Mouse (Mus musculus): Measurements from ENCODE around the gene Zup1. TPM values are rescaled to one million over a fixed set of nuclear protein-coding genes. Genes with fewer than 3 reads are reported as not detected.
"Not testable (repeated sequence)": the region's sequence is repeated elsewhere in the genome, so short reads cannot be mapped to it uniquely, and the experiment has no call there.

The Zup1 gene
- total and polyA plus RNA-seq, 3 experiments, result 12.2 to 21.7 (median 14.3) TPM

GRCm38 (mm10) chr10:33998397-33998796 lies 47.3 kb upstream of the Zup1 start:
- no peak overlapping the region for H3K4me2 ChIP-seq (ENCODE audit: insufficient read depth, low read depth, poor library complexity, severe bottlenecking)
- dilution Hi-C loops (cut with MboI; ENCODE audit: extremely low pct_ligation_motif_present, extremely low pct_unique_long_range_greater_than_20kb, low sequenced_read_pairs) (no loop called here), in situ Hi-C loops (cut with MboI; ENCODE audit: low pct_ligation_motif_present, low pct_unique_long_range_greater_than_20kb, low sequenced_read_pairs) (no loop called here)
- peaks cover 48 to 85% of the 10 kb centered on the region in 2 experiments for H3K36me3 ChIP-seq (replicated peaks in 1 of 2; ENCODE audit: control insufficient read depth in 1 of 2, insufficient read depth in 1 of 2, low read length in 1 of 2)
- no peak for DNase-seq (ENCODE audit: extremely low read depth)
- no peaks in the 10 kb centered on the region for H3K27me3 ChIP-seq (replicated peaks)
- no peak overlapping the region for H3K27ac ChIP-seq (ENCODE audit: insufficient read depth, low read depth)
- H3K9ac ChIP-seq (ENCODE audit: insufficient read depth, low read depth), result no peak overlapping the region
- TF ChIP-seq HCFC1 (IDR thresholded peaks at IDR 0.05; ENCODE audit: low read depth, low read length) (no peak), GABPA (IDR thresholded peaks at IDR 0.05; ENCODE audit: insufficient replicate concordance, low read depth, low read length) (no peak), CHD1 (IDR thresholded peaks at IDR 0.05; ENCODE audit: low read depth, low read length) (no peak), KAT2A (IDR thresholded peaks at IDR 0.05; ENCODE audit: insufficient replicate concordance, low read length) (no peak), TCF12 (IDR thresholded peaks at IDR 0.05; ENCODE audit: low read depth, low read length) (no peak), CHD2 (IDR thresholded peaks at IDR 0.05; ENCODE audit: low read length) (no peak), ETS1 (conservative IDR thresholded peaks at IDR 0.05; ENCODE audit: low read depth, low read length) (no peak), NELFE (IDR thresholded peaks at IDR 0.05; ENCODE audit: low read depth, low read length) (no peak), NRF1 (IDR thresholded peaks at IDR 0.05; ENCODE audit: low read depth, low read length) (no peak), ELF1 (IDR thresholded peaks at IDR 0.05; ENCODE audit: low read depth, low read length) (no peak), MEF2A (IDR thresholded peaks at IDR 0.05; ENCODE audit: borderline replicate concordance, low read depth, low read length) (no peak), SMC3 (IDR thresholded peaks at IDR 0.05; ENCODE audit: low read depth, low read length) (no peak), E2F4 (IDR thresholded peaks at IDR 0.05; ENCODE audit: insufficient replicate concordance, low read depth, low read length) (no peak), EP300 (IDR thresholded peaks at IDR 0.05; ENCODE audit: low read length) (no peak), ZC3H11A (IDR thresholded peaks at IDR 0.05; ENCODE audit: low read depth, low read length) (no peak), PAX5 (IDR thresholded peaks at IDR 0.05; ENCODE audit: low read length) (no peak)
- no peak overlapping the region for H3K4me3 ChIP-seq (replicated peaks in 1 of 3; ENCODE audit: low read depth in 2 of 3, low read length in 2 of 3, poor library complexity in 1 of 3)
- H3K79me2 ChIP-seq (replicated peaks; ENCODE audit: control insufficient read depth, extremely low read depth, insufficient read depth, poor library complexity, severe bottlenecking), result no peaks in the 10 kb centered on the region
- H3K4me1 ChIP-seq (ENCODE audit: control insufficient read depth in 1 of 2, insufficient read depth in 2 of 2), result no peaks in the 10 kb centered on the region
- no peaks in the 10 kb centered on the region for H3K9me3 ChIP-seq (replicated peaks; ENCODE audit: low read length)

GRCm38 (mm10) chr10:33996686-33997085 lies 45.6 kb upstream of the Zup1 start:
- in situ Hi-C loops (cut with MboI; ENCODE audit: low pct_ligation_motif_present, low pct_unique_long_range_greater_than_20kb, low sequenced_read_pairs); H3K27me3 ChIP-seq (replicated peaks); H3K4me3 ChIP-seq (replicated peaks in 1 of 3; ENCODE audit: low read depth in 2 of 3, low read length in 2 of 3, poor library complexity in 1 of 3); H3K79me2 ChIP-seq (replicated peaks; ENCODE audit: control insufficient read depth, extremely low read depth, insufficient read depth, poor library complexity, severe bottlenecking); H3K4me2 ChIP-seq (ENCODE audit: insufficient read depth, low read depth, poor library complexity, severe bottlenecking); H3K9me3 ChIP-seq (replicated peaks; ENCODE audit: low read length); DNase-seq (ENCODE audit: extremely low read depth); H3K27ac ChIP-seq (ENCODE audit: insufficient read depth, low read depth); H3K4me1 ChIP-seq (ENCODE audit: control insufficient read depth in 1 of 2, insufficient read depth in 2 of 2); dilution Hi-C loops (cut with MboI; ENCODE audit: extremely low pct_ligation_motif_present, extremely low pct_unique_long_range_greater_than_20kb, low sequenced_read_pairs); H3K9ac ChIP-seq (ENCODE audit: insufficient read depth, low read depth): not testable (repeated sequence)
- peaks cover 38 to 85% of the 10 kb centered on the region in 2 experiments for H3K36me3 ChIP-seq (replicated peaks in 1 of 2; ENCODE audit: control insufficient read depth in 1 of 2, insufficient read depth in 1 of 2, low read length in 1 of 2)
